Mouse (Mus musculus) hindbrain, postnatal 0 days (tissue): Measurements from ENCODE around the gene Nkd2. TPM values are rescaled to one million over a fixed set of nuclear protein-coding genes. Genes with fewer than 3 reads are reported as not detected.

Experiments
- ATAC-seq: fragments of 200-750 bp; cut with Nextera tagmentation; 2 replicates; pipeline ENCODE4 v1.8.0; 2017; ENCODE audit warnings: mild to moderate bottlenecking, moderate TSS enrichment, moderate library complexity
- DNase-seq: peaks from one replicate; pipeline ENCODE4 v3.0.0-alpha.2; 2015; ENCODE audit warnings: low spot score
- H3K27ac ChIP-seq: fragments of 300-500 bp; sonication (generic); 2 replicates; pipeline ENCODE4 v1.5.1; 2014; ENCODE audit warnings: mild to moderate bottlenecking
- H3K27me3 ChIP-seq: fragments of 300-500 bp; sonication (generic); 2 replicates; pipeline ENCODE4 v1.6.1; 2014; ENCODE audit warnings: low read length, mixed read lengths; ENCODE audit not compliant: insufficient read depth
- H3K36me3 ChIP-seq: fragments of 300-500 bp; sonication (generic); 2 replicates; pipeline ENCODE4 v1.6.1; 2014; ENCODE audit warnings: low read length, mixed read lengths; ENCODE audit not compliant: insufficient read depth
- H3K4me1 ChIP-seq: fragments of 300-500 bp; sonication (generic); 2 replicates; pipeline ENCODE4 v1.6.1; 2014; ENCODE audit warnings: antibody characterized with exemption, low read length, mixed read lengths; ENCODE audit not compliant: insufficient read depth
- H3K4me2 ChIP-seq: fragments of 300-500 bp; sonication (generic); 2 replicates; pipeline ENCODE4 v1.6.1; 2014; ENCODE audit warnings: low read depth, mild to moderate bottlenecking, low read length, moderate library complexity, mixed read lengths
- H3K4me3 ChIP-seq: fragments of 300-500 bp; sonication (generic); 2 replicates; pipeline ENCODE4 v1.5.1; 2014; ENCODE audit warnings: low read length
- H3K9ac ChIP-seq: fragments of 300-500 bp; sonication (generic); replicated peaks from 2 replicates; pipeline ENCODE4 v1.6.1; 2014; ENCODE audit warnings: mild to moderate bottlenecking, low read length, moderate library complexity, mixed read lengths
- H3K9me3 ChIP-seq: fragments of 300-500 bp; sonication (generic); 2 replicates; pipeline ENCODE4 v1.6.1; 2016; ENCODE audit warnings: low read length, mixed read lengths
- CTCF ChIP-seq: IDR thresholded peaks from 2 replicates; pipeline ENCODE4 v1.5.1; 2016; ENCODE audit warnings: antibody characterized with exemption, control low read depth, low read depth
- WGBS: fragments of 180-500 bp; shearing (Covaris S2); extraction: QIAGEN DNeasy Blood & Tissue Kit; methylation state at CpG from one replicate; pipeline ENCODE4 v1.1.7; 2014; 5-methylcytosine and 5-hydroxymethylcytosine counted together
- polyA plus RNA-seq: library from polyadenylated mRNA; unstranded; fragments of >200 nt; fragmentation: Nextera tagmentation; extraction: Ambion mirVana; gene quantifications from 2 replicates; pipeline ENCODE4 v1.2.1, GENCODE M21; 2015
- total RNA-seq: library from RNA; depleted of rRNA; stranded (reverse); fragments of >200 nt; gene quantifications from 2 replicates; pipeline ENCODE4 v1.2.3, GENCODE M21; 2014

Gene Nkd2
- total and polyA plus RNA-seq, 2 experiments from 2014 or later, result 12.6 to 24.2 TPM

GRCm38 (mm10) chr13:73821251-73821650, 26.2 kb downstream of the Nkd2 start:
- DNase-seq (no peak), ATAC-seq (no peak)
- TF ChIP-seq CTCF, result no peak
- no peak overlapping the region for H3K4me3 ChIP-seq
- H3K27ac ChIP-seq, result no peak overlapping the region
- H3K9me3 ChIP-seq, result no peaks in the 10 kb centered on the region
- no peaks in the 10 kb centered on the region; the same call in 1 of the 2 replicates for H3K36me3 ChIP-seq
- H3K4me1 ChIP-seq, result 0 out of 2 replicates have a peak, but pooled peaks cover 2% of the 10 kb centered on the region
- no peaks in the 10 kb centered on the region for H3K27me3 ChIP-seq
- 93% methylated on average over 7 of the region's 7 CpGs for WGBS
- no peak overlapping the region for H3K4me2 ChIP-seq
- no peak overlapping the region for H3K9ac ChIP-seq

- Histone ChIP-seq H3K4me2 (no peak overlapping the region), H3K9me3 (no peaks in the 10 kb centered on the region), H3K27me3 (no peaks in the 10 kb centered on the region), H3K4me1 (0 out of 2 replicates have a peak, but pooled peaks cover 2% of the 10 kb centered on the region), H3K4me3 (no peak overlapping the region), H3K9ac (no peak overlapping the region), H3K36me3 (no peaks in the 10 kb centered on the region; the same call in 1 of the 2 replicates), H3K27ac (no peak overlapping the region)
- DNase-seq, result no peak
- TF ChIP-seq CTCF, result no peak
- ATAC-seq, result no peak
- 81% methylated on average over 3 of the region's 3 CpGs for WGBS
These were observed 28.5 kb downstream of the Nkd2 start for GRCm38 (mm10) chr13:73818921-73819320.

- WGBS, result 58% methylated on average over 6 of the region's 6 CpGs
- no peaks in the 10 kb centered on the region; the same call in 1 of the 2 replicates for H3K36me3 ChIP-seq
- 0 out of 2 replicates have a peak, but pooled peaks cover 2% of the 10 kb centered on the region for H3K4me1 ChIP-seq
- no peak overlapping the region for H3K4me2 ChIP-seq
- H3K4me3 ChIP-seq, result no peak overlapping the region
- H3K27me3 ChIP-seq, result no peaks in the 10 kb centered on the region
- no peak for TF ChIP-seq CTCF
- DNase-seq (no peak), ATAC-seq (no peak)
- no peak overlapping the region for H3K27ac ChIP-seq
- no peaks in the 10 kb centered on the region for H3K9me3 ChIP-seq
- no peak overlapping the region for H3K9ac ChIP-seq
These were observed 31.1 kb downstream of the Nkd2 start for GRCm38 (mm10) chr13:73816338-73816737.

- H3K36me3 ChIP-seq, result no peaks in the 10 kb centered on the region
- 0 out of 2 replicates have a peak, but pooled peaks cover 2% of the 10 kb centered on the region for H3K4me1 ChIP-seq
- no peak overlapping the region for H3K4me3 ChIP-seq
- no peak for TF ChIP-seq CTCF
- no peaks in the 10 kb centered on the region for H3K27me3 ChIP-seq
- no peak overlapping the region for H3K27ac ChIP-seq
- H3K4me2 ChIP-seq, result no peak overlapping the region
- H3K9ac ChIP-seq, result no peak overlapping the region
- 0 out of 2 replicates have a peak, but pooled peaks have one; percentile 18 for ATAC-seq
- WGBS, result 78% methylated on average over 7 of the region's 7 CpGs
- no peaks in the 10 kb centered on the region for H3K9me3 ChIP-seq
- peak; percentile 4 for DNase-seq
These were observed 33.2 kb downstream of the Nkd2 start for GRCm38 (mm10) chr13:73814181-73814580.

DNA sequence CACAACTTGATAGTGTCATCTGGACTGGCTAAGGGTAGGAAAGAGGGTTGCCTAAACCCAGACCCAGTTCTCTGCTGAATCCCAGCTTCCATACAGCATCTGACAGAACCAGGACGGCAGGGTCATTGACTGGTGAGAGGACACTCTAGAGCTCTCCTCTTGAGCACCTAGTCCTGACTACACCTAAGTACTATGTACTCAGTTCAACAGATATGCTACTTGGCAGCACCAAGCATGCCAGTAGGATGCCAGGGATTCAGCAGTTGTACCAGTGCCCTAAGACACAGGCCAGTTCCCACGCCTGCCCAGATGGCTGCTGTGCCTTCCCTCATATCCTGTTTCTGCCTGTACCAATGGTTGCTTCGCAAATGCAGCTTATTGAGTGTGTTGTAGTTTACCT, 34.5 kb downstream of the Nkd2 start:
- Histone ChIP-seq H3K36me3 (no peaks in the 10 kb centered on the region), H3K27ac (no peak overlapping the region), H3K9me3 (no peaks in the 10 kb centered on the region), H3K4me2 (no peak overlapping the region), H3K9ac (no peak overlapping the region), H3K4me1 (0 out of 2 replicates have a peak, but pooled peaks cover 2% of the 10 kb centered on the region), H3K4me3 (no peak overlapping the region), H3K27me3 (no peaks in the 10 kb centered on the region)
- 95% methylated on average over 3 of the region's 3 CpGs for WGBS
- DNase-seq (no peak), ATAC-seq (no peak)
- no peak for TF ChIP-seq CTCF

- H3K4me2 ChIP-seq, result no peak overlapping the region
- H3K9ac ChIP-seq, result no peak overlapping the region
- H3K4me3 ChIP-seq, result no peak overlapping the region
- no peaks in the 10 kb centered on the region for H3K4me1 ChIP-seq
- H3K27me3 ChIP-seq, result no peaks in the 10 kb centered on the region
- H3K27ac ChIP-seq, result no peak overlapping the region
- H3K36me3 ChIP-seq, result no peaks in the 10 kb centered on the region
- TF ChIP-seq CTCF, result no peak
- no peak for ATAC-seq
- no peaks in the 10 kb centered on the region for H3K9me3 ChIP-seq
- 98% methylated on average over 5 of the region's 5 CpGs for WGBS
- no peak for DNase-seq
These were observed 42.5 kb downstream of the Nkd2 start for GRCm38 (mm10) chr13:73804914-73805313.

- ATAC-seq, result no peak
- Histone ChIP-seq H3K27ac (no peak overlapping the region), H3K4me3 (no peak overlapping the region), H3K4me1 (no peaks in the 10 kb centered on the region), H3K9me3 (no peaks in the 10 kb centered on the region), H3K36me3 (no peaks in the 10 kb centered on the region), H3K4me2 (no peak overlapping the region), H3K27me3 (no peaks in the 10 kb centered on the region), H3K9ac (no peak overlapping the region)
- TF ChIP-seq CTCF, result no peak
- WGBS, result 91% methylated on average over 8 of the region's 8 CpGs
- no peak for DNase-seq
These were observed 43.8 kb downstream of the Nkd2 start for GRCm38 (mm10) chr13:73803450-73804178.
